Mouse (Mus musculus) cortical plate, adult 2 months (tissue): Measurements from ENCODE around the gene H2afy2.

ENCODE experiments used
- CTCF ChIP-seq: fragments of 200-500 bp; IDR thresholded peaks from 2 replicates; pipeline ENCODE4 v1.5.1; 2011; ENCODE audit warnings: mild to moderate bottlenecking, control low read depth, low read length; ENCODE audit not compliant: insufficient read depth; ENCODE audit errors: extremely low read depth
- POLR2A ChIP-seq: fragments of 200-500 bp; IDR thresholded peaks from 2 replicates; pipeline ENCODE4 v1.6.1; 2011; ENCODE audit warnings: mild to moderate bottlenecking, low read length, control low read depth; ENCODE audit not compliant: insufficient read depth; ENCODE audit errors: extremely low read depth

GRCm38 (mm10) chr10:61742336-61742735 is 41.6 kb downstream of the H2afy2 start:
- no peak for TF ChIP-seq POLR2A
- no peak for TF ChIP-seq CTCF
